ENCODE assay signal across 6 mouse cellular contexts in genomic region chr12:19646071-19646470, GRCm38 (mm10).
DNase-seq lines count a peak whose midpoint lies in the region; TF ChIP-seq lines count a peak whose summit lies in the region.
"Not testable (repeated sequence)": the region's sequence is repeated elsewhere in the genome, so short reads cannot be mapped to it uniquely, and the experiment has no call there.

No protein-coding gene starts in this region.

- H3K4me1 ChIP-seq in kidney, adult 2 months (ENCODE audit: control insufficient read depth, insufficient read depth, low read length): not testable (repeated sequence)

- not testable (repeated sequence) for H3K27ac ChIP-seq in gastrocnemius, adult 2 months; kidney, adult 2 months (ENCODE audit: insufficient read depth, low read depth, low read length)

- TF ChIP-seq POLR2A in kidney, adult 2 months (IDR thresholded peaks at IDR 0.05; ENCODE audit: low read depth, low read length): not testable (repeated sequence)

- DNase-seq in adrenal gland, postnatal 10 days: peak; percentile 2
- peak; percentile 6 for DNase-seq in cerebellum, adult 11-12 months
- peak; percentile 15 for DNase-seq in gastrocnemius, adult 2 months
- peak; percentile 1 for DNase-seq in kidney, adult 2 months
- peak; percentile 0 for DNase-seq in left cerebral cortex, adult 11 months (ENCODE audit: low spot score)
- peak; percentile 16 for DNase-seq in lung, postnatal 36 days

- intact Hi-C loops in gastrocnemius, adult 2 months (cut with DNase I): not testable (repeated sequence)

- H3K27me3 ChIP-seq in kidney, adult 2 months (replicated peaks; ENCODE audit: control insufficient read depth, insufficient read depth, low read length): not testable (repeated sequence)

- TF ChIP-seq CTCF in gastrocnemius, adult 2 months (IDR thresholded peaks at IDR 0.05); kidney, adult 2 months (conservative IDR thresholded peaks at IDR 0.05; ENCODE audit: insufficient read depth, insufficient read length, low read depth, low read length): not testable (repeated sequence)

- not testable (repeated sequence) for H3K36me3 ChIP-seq in kidney, adult 2 months (ENCODE audit: control insufficient read depth, insufficient read depth, low read length)

- H3K4me3 ChIP-seq in gastrocnemius, adult 2 months; kidney, adult 2 months (ENCODE audit: insufficient read depth, low read depth, low read length): not testable (repeated sequence)

- 85% methylated on average over 1 of the region's 1 CpGs for WGBS in kidney, adult 2 months
